Mouse (Mus musculus) MEL (cell line): ENCODE results near the gene Ctbs. TPM values are rescaled to one million over a fixed set of nuclear protein-coding genes. Genes with fewer than 3 reads are reported as not detected.

ENCODE experiments used
- DNase-seq: peaks from one replicate; pipeline ENCODE4 v3.0.0; 2011; ENCODE audit warnings: low read depth, low spot score
- H3K27ac ChIP-seq: 2 replicates; pipeline ENCODE4 v1.5.1; 2012; ENCODE audit warnings: low read depth, mild to moderate bottlenecking, control low read depth, low read length, moderate library complexity; ENCODE audit not compliant: control insufficient read depth
- H3K27me3 ChIP-seq, 2 experiments: fragments of 150-350 bp in 1 of 2; sonication (generic) in 1 of 2; 2 replicates each; pipeline ENCODE4 v1.6.1; 2012; ENCODE audit warnings: low read length in 2 of 2, mild to moderate bottlenecking in 2 of 2, improper control_type of control experiment in 1 of 2, moderate library complexity in 1 of 2; ENCODE audit not compliant: insufficient read depth in 2 of 2, control insufficient read depth in 1 of 2
- H3K36me3 ChIP-seq, 2 experiments: 2 replicates each; pipeline ENCODE4 v1.6.1; 2012 to 2014; ENCODE audit warnings: low read length in 2 of 2, improper control_type of control experiment in 1 of 2, inconsistent platforms in 1 of 2, mild to moderate bottlenecking in 1 of 2; ENCODE audit not compliant: insufficient read depth in 2 of 2, control insufficient read depth in 1 of 2
- H3K4me1 ChIP-seq, 2 experiments: fragments of 150-350 bp in 1 of 2; sonication (generic) in 1 of 2; 2 replicates each; pipeline ENCODE4 v1.6.1; 2012; ENCODE audit warnings: low read length in 2 of 2, improper control_type of control experiment in 1 of 2, mild to moderate bottlenecking in 1 of 2; ENCODE audit not compliant: insufficient read depth in 2 of 2, control insufficient read depth in 1 of 2
- H3K4me3 ChIP-seq, 2 experiments: fragments of 150-350 bp in 1 of 2; sonication (generic) in 1 of 2; 2 replicates each; pipeline ENCODE4 v1.5.1; 2012; ENCODE audit warnings: low read depth in 2 of 2, low read length in 2 of 2, mild to moderate bottlenecking in 2 of 2, moderate library complexity in 2 of 2, control low read depth in 1 of 2, improper control_type of control experiment in 1 of 2; ENCODE audit not compliant: control insufficient read depth in 1 of 2, insufficient read depth in 1 of 2
- H3K79me2 ChIP-seq: 2 replicates; pipeline ENCODE4 v1.6.1; 2012; ENCODE audit warnings: mild to moderate bottlenecking, low read length, moderate library complexity; ENCODE audit not compliant: control insufficient read depth, poor library complexity, insufficient read depth
- H3K9ac ChIP-seq: 2 replicates; pipeline ENCODE4 v1.6.1; 2012; ENCODE audit warnings: low read depth, mild to moderate bottlenecking, control low read depth, low read length, moderate library complexity; ENCODE audit not compliant: control insufficient read depth, poor library complexity, severe bottlenecking
- H3K9me3 ChIP-seq: fragments of 150-350 bp; sonication (generic); replicated peaks from 2 replicates; pipeline ENCODE4 v1.6.1; 2012; ENCODE audit warnings: mild to moderate bottlenecking, low read length, improper control_type of control experiment, moderate library complexity; ENCODE audit not compliant: insufficient read depth
- CHD2 ChIP-seq: IDR thresholded peaks from 2 replicates; pipeline ENCODE4 v1.6.1; 2011; ENCODE audit warnings: low read length, improper control_type of control experiment
- E2F4 ChIP-seq: IDR thresholded peaks from 2 replicates; pipeline ENCODE4 v1.6.1; 2011; ENCODE audit warnings: low read depth, low read length, improper control_type of control experiment, borderline replicate concordance
- ETS1 ChIP-seq: IDR thresholded peaks from 2 replicates; pipeline ENCODE4 v1.6.1; 2012; ENCODE audit warnings: low read depth, mild to moderate bottlenecking, inconsistent platforms, low read length, improper control_type of control experiment, moderate library complexity
- GABPA ChIP-seq: IDR thresholded peaks from 2 replicates; pipeline ENCODE4 v1.6.1; 2012; ENCODE audit warnings: low read depth, mild to moderate bottlenecking, inconsistent platforms, low read length, improper control_type of control experiment, moderate library complexity
- GATA1 ChIP-seq: IDR thresholded peaks from 2 replicates; pipeline ENCODE4 v1.6.1; 2011; ENCODE audit warnings: low read depth, low read length, improper control_type of control experiment
- JUND ChIP-seq: IDR thresholded peaks from 2 replicates; pipeline ENCODE4 v1.6.1; 2011; ENCODE audit warnings: low read depth, mild to moderate bottlenecking, improper control_type of control experiment, low read length
- KAT2A ChIP-seq: conservative IDR thresholded peaks from 2 replicates; pipeline ENCODE4 v1.6.1; 2012; ENCODE audit warnings: low read depth, low read length, improper control_type of control experiment, inconsistent platforms
- MAFK ChIP-seq: IDR thresholded peaks from 2 replicates; pipeline ENCODE4 v1.6.1; 2011; ENCODE audit warnings: low read depth, mild to moderate bottlenecking, low read length, improper control_type of control experiment, borderline replicate concordance
- MAZ ChIP-seq: IDR thresholded peaks from 2 replicates; pipeline ENCODE4 v1.6.1; 2012; ENCODE audit warnings: low read depth, mild to moderate bottlenecking, inconsistent platforms, low read length, improper control_type of control experiment
- MYC ChIP-seq: IDR thresholded peaks from 2 replicates; pipeline ENCODE4 v1.6.1; 2011; ENCODE audit warnings: low read depth, mild to moderate bottlenecking, low read length, improper control_type of control experiment, moderate library complexity
- NRF1 ChIP-seq: IDR thresholded peaks from 2 replicates; pipeline ENCODE4 v1.6.1; 2014; ENCODE audit warnings: low read depth, mild to moderate bottlenecking, inconsistent platforms, low read length, improper control_type of control experiment, moderate library complexity; ENCODE audit not compliant: poor library complexity, insufficient read depth, severe bottlenecking
- POLR2AphosphoS5 ChIP-seq: IDR thresholded peaks from 2 replicates; pipeline ENCODE4 v1.6.1; 2012; ENCODE audit warnings: low read depth, borderline replicate concordance, mild to moderate bottlenecking, inconsistent platforms, low read length, moderate library complexity, mixed read lengths
- SIN3A ChIP-seq: IDR thresholded peaks from 2 replicates; pipeline ENCODE4 v1.6.1; 2012; ENCODE audit warnings: low read length, improper control_type of control experiment, inconsistent platforms
- TCF12 ChIP-seq: IDR thresholded peaks from 2 replicates; pipeline ENCODE4 v1.6.1; 2014; ENCODE audit warnings: low read depth, mild to moderate bottlenecking, inconsistent platforms, low read length, improper control_type of control experiment, moderate library complexity
- USF1 ChIP-seq: IDR thresholded peaks from 2 replicates; pipeline ENCODE4 v1.6.1; 2014; ENCODE audit warnings: low read depth, mild to moderate bottlenecking, inconsistent platforms, low read length, improper control_type of control experiment, moderate library complexity
- USF2 ChIP-seq, 2 experiments: IDR thresholded peaks; 2 replicates each; pipeline ENCODE4 v1.6.1; 2011 to 2012; ENCODE audit warnings: improper control_type of control experiment in 2 of 2, low read length in 2 of 2, borderline replicate concordance in 1 of 2, inconsistent platforms in 1 of 2, low read depth in 1 of 2, mild to moderate bottlenecking in 1 of 2; ENCODE audit not compliant: insufficient read depth in 1 of 2
- ZKSCAN1 ChIP-seq: IDR thresholded peaks from 2 replicates; pipeline ENCODE4 v1.6.1; 2012; ENCODE audit warnings: low read depth, mild to moderate bottlenecking, inconsistent platforms, low read length, improper control_type of control experiment, moderate library complexity
- ZMIZ1 ChIP-seq: IDR thresholded peaks from 2 replicates; pipeline ENCODE4 v1.6.1; 2012; ENCODE audit warnings: low read depth, mild to moderate bottlenecking, inconsistent platforms, low read length, improper control_type of control experiment, moderate library complexity
- polyA plus RNA-seq, 2 experiments: library from polyadenylated mRNA; stranded (reverse) in 1 of 2; unstranded in 1 of 2; fragments of >175 nt in 1 of 2; fragments of >200 nt in 1 of 2; gene quantifications; 2 replicates each; pipeline versions ENCODE4 v1.2.1 to v1.2.4; 2012; ENCODE audit warnings: low replicate concordance in 2 of 2, low read depth in 1 of 2; ENCODE audit not compliant: insufficient read length in 2 of 2, insufficient read depth in 1 of 2, missing spikeins in 1 of 2
- total RNA-seq: library from RNA; depleted of rRNA; stranded (reverse); fragments of 300-350 nt; gene quantifications from 2 replicates; pipeline ENCODE4 v1.2.3, GENCODE M21; 2012

Ctbs gene
- total and polyA plus RNA-seq, 3 experiments, result 3.2 to 5.1 TPM; not detected in 1

DNA sequence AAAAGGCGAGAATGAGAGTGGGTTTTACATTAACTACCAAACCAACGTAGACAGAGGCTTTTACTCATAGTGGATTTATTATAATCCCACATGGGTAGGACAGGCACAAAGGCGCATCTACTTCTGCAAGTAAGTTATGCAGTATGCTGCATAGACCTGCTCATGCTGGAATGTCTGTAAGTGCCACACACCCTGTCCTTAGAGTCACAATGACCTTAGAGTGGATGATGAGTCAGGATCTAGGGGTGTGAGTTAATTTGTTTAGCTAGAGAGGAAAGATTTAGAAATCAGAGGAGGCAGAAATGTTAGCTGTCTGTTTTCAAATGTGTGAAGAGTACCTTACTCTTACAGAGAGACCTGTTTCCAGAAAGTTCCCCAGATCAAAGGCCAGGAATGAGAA is 2.0 kb upstream of the Ctbs start:
- TF ChIP-seq NRF1, result no peak
- Histone ChIP-seq H3K9me3 (no peaks in the 10 kb centered on the region), H3K79me2 (no peaks in the 10 kb centered on the region), H3K9ac (no peak overlapping the region), H3K4me3 (no peak overlapping the region), H3K4me1 (peaks cover 0 to 11% of the 10 kb centered on the region in 2 experiments; a peak in 3 of 4 replicates), H3K36me3 (peaks cover 0 to 8% of the 10 kb centered on the region in 2 experiments; a peak in 2 of 4 replicates), H3K27me3 (no peaks in the 10 kb centered on the region), H3K27ac (no peak overlapping the region)
- DNase-seq, result no peak

DNA sequence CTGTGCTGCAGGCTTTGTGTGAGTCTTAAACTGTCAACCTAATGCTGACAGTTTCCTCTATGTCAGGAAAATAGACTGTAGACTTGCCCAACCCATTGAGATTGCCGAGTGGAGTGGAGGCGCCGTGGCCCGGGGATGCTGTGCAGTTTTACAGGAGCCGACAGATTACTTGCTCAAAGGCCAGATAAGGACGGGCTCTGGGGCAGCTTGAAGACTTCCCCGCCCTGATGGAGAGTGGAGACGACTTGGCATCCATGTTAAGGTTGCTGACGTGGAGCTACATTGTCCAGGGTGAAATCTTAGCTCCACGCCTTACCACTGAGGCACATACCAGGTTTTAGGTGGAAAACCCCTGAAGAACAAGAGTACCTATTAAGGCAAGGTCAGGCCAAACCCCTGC is 1.2 kb upstream of the Ctbs start:
- no peak for TF ChIP-seq ETS1
- no peak for TF ChIP-seq MAFK
- TF ChIP-seq SIN3A, result no peak
- TF ChIP-seq MAZ, result no peak
- no peak for TF ChIP-seq TCF12
- no peak for TF ChIP-seq CHD2
- no peak for TF ChIP-seq E2F4
- no peak for TF ChIP-seq GABPA
- no peak for TF ChIP-seq GATA1
- TF ChIP-seq, all 39 proteins: peak for 0
- Histone ChIP-seq H3K27ac (no peak overlapping the region), H3K9ac (no peak overlapping the region), H3K9me3 (no peaks in the 10 kb centered on the region), H3K4me3 (no peak overlapping the region), H3K4me1 (peaks cover 0 to 11% of the 10 kb centered on the region in 2 experiments; a peak in 3 of 4 replicates), H3K79me2 (no peaks in the 10 kb centered on the region), H3K27me3 (no peaks in the 10 kb centered on the region), H3K36me3 (peaks cover 0 to 8% of the 10 kb centered on the region in 2 experiments; a peak in 2 of 4 replicates)
- peak; percentile 14 for DNase-seq

DNA sequence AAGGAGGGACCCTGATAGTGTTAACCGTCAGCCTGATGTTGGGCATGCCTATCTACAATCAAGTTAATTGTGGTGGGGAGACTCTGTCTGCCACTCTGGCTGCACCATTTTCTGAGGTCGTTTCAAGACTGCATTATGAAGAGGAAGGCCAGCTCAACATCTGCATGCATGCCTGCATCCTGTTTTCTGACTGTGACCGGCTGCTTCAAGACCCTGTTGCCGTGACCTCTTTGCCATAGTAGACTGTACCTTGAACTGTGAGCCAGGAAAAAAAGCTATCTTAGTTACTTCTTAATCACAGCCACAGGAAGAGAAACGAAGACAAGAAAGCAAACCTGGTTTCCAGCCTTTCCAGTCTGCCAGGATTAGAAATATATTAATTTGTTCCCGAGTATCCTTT is 626 bp upstream of the Ctbs start:
- Histone ChIP-seq H3K9me3 (no peaks in the 10 kb centered on the region), H3K79me2 (no peaks in the 10 kb centered on the region), H3K27ac (no peak overlapping the region), H3K36me3 (peaks cover 0 to 8% of the 10 kb centered on the region in 2 experiments; a peak in 2 of 4 replicates)
- no peak for DNase-seq
- TF ChIP-seq MYC (no peak), ZMIZ1 (no peak), POLR2AphosphoS5 (no peak), TCF12 (no peak), USF2 (IDR thresholded peaks at IDR 0.05; ENCODE audit: borderline replicate concordance in 1 of 2, insufficient read depth in 1 of 2, low read depth in 1 of 2, low read length in 2 of 2) (no peak), USF1 (no peak), JUND (no peak), KAT2A (no peak), ZKSCAN1 (no peak)
- TF ChIP-seq, all 39 proteins: peak for 0
- Histone ChIP-seq H3K4me3 (no peak overlapping the region), H3K4me1 (peaks cover 0 to 11% of the 10 kb centered on the region in 2 experiments; a peak in 3 of 4 replicates), H3K9ac (no peak overlapping the region), H3K27me3 (no peaks in the 10 kb centered on the region)
